ENCODE assay signal across 30 mouse cellular contexts in the genomic region with DNA sequence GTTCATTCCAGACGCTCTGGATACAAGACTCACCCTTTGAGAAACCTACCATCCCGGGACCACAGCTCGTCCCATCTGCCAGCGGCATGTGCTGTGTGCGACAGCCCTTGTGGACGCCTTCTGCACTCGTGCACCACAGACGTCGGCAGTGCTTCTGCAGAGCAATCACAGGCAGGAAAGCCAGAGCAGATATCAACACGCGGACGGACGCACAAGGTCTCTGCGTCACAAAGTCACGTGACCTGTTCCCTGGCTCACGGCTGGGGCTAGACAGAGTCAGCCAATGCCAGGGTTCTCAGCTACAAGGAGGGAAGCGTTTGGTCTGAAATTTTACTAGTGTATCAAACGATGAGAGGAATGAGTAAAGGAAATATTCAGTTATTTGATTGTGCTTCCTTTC.
DNase-seq lines count a peak whose midpoint lies in the region; ATAC-seq and TF ChIP-seq lines count a peak whose summit lies in the region.
"Had no signal": no experiment of that assay in that cellular context is flagged by ENCODE, and none has a peak within 500 bp of the region (broad histone marks: within the 10 kb centered on the region; RNA-seq: fewer than 3 reads in every experiment).

No protein-coding gene starts in this region.

- no peaks in the 10 kb centered on the region for H3K79me3 ChIP-seq in C2C12 (ENCODE audit: low read depth)

- intact Hi-C loops in heart, postnatal 36 days (cut with DNase I) = no loop called here

- H3K4me1 ChIP-seq in forebrain, postnatal 0 days (ENCODE audit: insufficient read depth) = no peaks in the 10 kb centered on the region
- no peaks in the 10 kb centered on the region for H3K4me1 ChIP-seq in forebrain, embryonic 14.5 days (ENCODE audit: control insufficient read depth, insufficient read depth, low read length)
- H3K4me1 ChIP-seq: forebrain, embryonic 15.5 days; heart, embryonic 12.5 days; midbrain, embryonic 13.5 days; neural tube, embryonic 13.5 days; stomach, embryonic 15.5 days had no signal

- TF ChIP-seq CTCF in forebrain, postnatal 0 days (IDR thresholded peaks at IDR 0.05; ENCODE audit: low read depth) = no peak
- TF ChIP-seq CTCF in C2C12 (IDR thresholded peaks at IDR 0.05; ENCODE audit: control insufficient read depth, insufficient read depth, insufficient read length) = no peak

- no peaks in the 10 kb centered on the region for H3K36me3 ChIP-seq in forebrain, postnatal 0 days (ENCODE audit: insufficient read depth)
- H3K36me3 ChIP-seq in forebrain, embryonic 14.5 days (ENCODE audit: control insufficient read depth, insufficient read depth, low read length) = no peaks in the 10 kb centered on the region
- no peaks in the 10 kb centered on the region for H3K36me3 ChIP-seq in C2C12 (ENCODE audit: control insufficient read depth, insufficient read depth)
- H3K36me3 ChIP-seq: forebrain, embryonic 15.5 days; heart, embryonic 12.5 days; stomach, embryonic 15.5 days had no signal

- no peak for ATAC-seq in forebrain, postnatal 0 days
- ATAC-seq in forebrain, embryonic 14.5 days = no peak
- ATAC-seq: activated CD4-positive, CD25-positive, alpha-beta regulatory T cell, adult 4 months; forebrain, embryonic 15.5 days; intestine, postnatal 0 days; midbrain, embryonic 13.5 days; Patski had no signal

- DNase-seq in forebrain, postnatal 0 days = peak; percentile 18
- no peak for DNase-seq in forebrain, embryonic 14.5 days (ENCODE audit: low spot score)
- peak; percentile 24 for DNase-seq in heart, postnatal 4 days
- no peak for DNase-seq in heart, postnatal 36 days
- peak; percentile 14 for DNase-seq in brain, adult 2 months (ENCODE audit: low read depth, low spot score)
- DNase-seq in frontal cortex, postnatal 25 days (ENCODE audit: low spot score in 2 of 2) = no peak
- DNase-seq in ovary, postnatal 10 days (ENCODE audit: low spot score) = no peak
- DNase-seq: adrenal gland, adult 8-10 months; cerebellum, adult 9-10 months; cerebellum, postnatal 36 days; gastrocnemius, postnatal 10 days; kidney, adult 9 months; kidney, postnatal 10 days; liver; lung, adult 2 months; lung, postnatal 10 days; thymus, adult 2 months; thymus, postnatal 36 days had no signal

- 89% methylated on average over 18 of the region's 18 CpGs for WGBS in forebrain, postnatal 0 days
- 91% methylated on average over 18 of the region's 18 CpGs for WGBS in forebrain, embryonic 14.5 days

- H3K9ac ChIP-seq in forebrain, postnatal 0 days = no peak overlapping the region
- no peak overlapping the region for H3K9ac ChIP-seq in forebrain, embryonic 14.5 days (ENCODE audit: low read length)
- H3K9ac ChIP-seq: forebrain, embryonic 15.5 days; heart, embryonic 12.5 days; hindbrain, embryonic 14.5 days; liver, embryonic 14.5 days; midbrain, embryonic 13.5 days; neural tube, embryonic 13.5 days; stomach, embryonic 15.5 days had no signal

- H3K27me3 ChIP-seq in forebrain, postnatal 0 days (ENCODE audit: insufficient read depth, low read length) = no peaks in the 10 kb centered on the region
- H3K27me3 ChIP-seq in forebrain, embryonic 14.5 days (replicated peaks; ENCODE audit: control insufficient read depth, insufficient read depth, low read length) = no peaks in the 10 kb centered on the region
- no peaks in the 10 kb centered on the region for H3K27me3 ChIP-seq in C2C12 (ENCODE audit: control insufficient read depth, insufficient read depth, insufficient read length)
- H3K27me3 ChIP-seq: forebrain, embryonic 15.5 days; heart, embryonic 12.5 days; midbrain, embryonic 13.5 days; neural tube, embryonic 13.5 days; Patski; stomach, embryonic 15.5 days had no signal

- no peak overlapping the region for H3K4me2 ChIP-seq in forebrain, postnatal 0 days (ENCODE audit: low read depth)
- H3K4me2 ChIP-seq in forebrain, embryonic 14.5 days (ENCODE audit: low read length) = no peak overlapping the region
- H3K4me2 ChIP-seq: forebrain, embryonic 15.5 days; heart, embryonic 12.5 days; hindbrain, embryonic 14.5 days; midbrain, embryonic 13.5 days; neural tube, embryonic 13.5 days; stomach, embryonic 15.5 days had no signal

- H3K79me2 ChIP-seq in C2C12 (ENCODE audit: control insufficient read depth, insufficient read depth) = no peaks in the 10 kb centered on the region

- no peak overlapping the region for H3ac ChIP-seq in C2C12 (ENCODE audit: control insufficient read depth, insufficient read length, low read depth)

- no peak overlapping the region for H3K27ac ChIP-seq in forebrain, postnatal 0 days (ENCODE audit: low read depth, low read length)
- no peak overlapping the region for H3K27ac ChIP-seq in forebrain, embryonic 14.5 days (ENCODE audit: low read depth, low read length)
- H3K27ac ChIP-seq: forebrain, embryonic 15.5 days; hindbrain, embryonic 14.5 days; liver, embryonic 14.5 days; macrophage; midbrain, embryonic 13.5 days; neural tube, embryonic 13.5 days; stomach, embryonic 15.5 days had no signal

- no peaks in the 10 kb centered on the region for H3K9me3 ChIP-seq in forebrain, postnatal 0 days (ENCODE audit: low read length)
- H3K9me3 ChIP-seq in forebrain, embryonic 14.5 days (replicated peaks; ENCODE audit: control insufficient read depth, low read length) = no peaks in the 10 kb centered on the region
- H3K9me3 ChIP-seq: forebrain, embryonic 15.5 days; midbrain, embryonic 13.5 days; stomach, embryonic 15.5 days had no signal

- H3K4me3 ChIP-seq in forebrain, postnatal 0 days (ENCODE audit: low read depth, low read length) = no peak overlapping the region
- no peak overlapping the region for H3K4me3 ChIP-seq in forebrain, embryonic 14.5 days (ENCODE audit: low read depth, low read length)
- no peak overlapping the region for H3K4me3 ChIP-seq in C2C12 (ENCODE audit: insufficient read depth, poor library complexity, severe bottlenecking)
- H3K4me3 ChIP-seq: forebrain, embryonic 15.5 days; heart, embryonic 12.5 days; midbrain, embryonic 13.5 days; neural tube, embryonic 13.5 days; stomach, embryonic 15.5 days had no signal

TF ChIP-seq in C2C12, 6 proteins besides CTCF, POLR2A, EP300 and RAD21:
- TF ChIP-seq USF1 (IDR thresholded peaks at IDR 0.05; ENCODE audit: low read depth) = peak; percentile 17
- TF ChIP-seq FOSL1 (IDR thresholded peaks at IDR 0.05; ENCODE audit: insufficient read depth, low read length, poor library complexity, severe bottlenecking) = no peak
TF ChIP-seq in C2C12: peak in this region for 1.

Comparison
In these comparisons a context has a peak if more than half of its experiments do, and no peak if none do; other contexts are left out.
1. DNase-seq: peak in forebrain, postnatal 0 days (single experiment), heart, postnatal 4 days (single experiment) and brain, adult 2 months (single experiment); none in forebrain, embryonic 14.5 days (single experiment), heart, postnatal 36 days (0 of 2), frontal cortex, postnatal 25 days (0 of 2) and ovary, postnatal 10 days (single experiment).